Mouse (Mus musculus) bone marrow, adult 2 months (tissue): ENCODE data around the gene Miga1.

ENCODE experiments used
- CTCF ChIP-seq: fragments of 200-500 bp; IDR thresholded peaks from 2 replicates; pipeline ENCODE4 v1.5.1; 2011; ENCODE audit warnings: low read length, control low read depth; ENCODE audit not compliant: control insufficient read depth, insufficient read depth
- POLR2A ChIP-seq: fragments of 200-500 bp; IDR thresholded peaks from 2 replicates; pipeline ENCODE4 v1.6.1; 2011; ENCODE audit warnings: low read depth, mild to moderate bottlenecking, control low read depth, low read length, borderline replicate concordance; ENCODE audit not compliant: control insufficient read depth

DNA sequence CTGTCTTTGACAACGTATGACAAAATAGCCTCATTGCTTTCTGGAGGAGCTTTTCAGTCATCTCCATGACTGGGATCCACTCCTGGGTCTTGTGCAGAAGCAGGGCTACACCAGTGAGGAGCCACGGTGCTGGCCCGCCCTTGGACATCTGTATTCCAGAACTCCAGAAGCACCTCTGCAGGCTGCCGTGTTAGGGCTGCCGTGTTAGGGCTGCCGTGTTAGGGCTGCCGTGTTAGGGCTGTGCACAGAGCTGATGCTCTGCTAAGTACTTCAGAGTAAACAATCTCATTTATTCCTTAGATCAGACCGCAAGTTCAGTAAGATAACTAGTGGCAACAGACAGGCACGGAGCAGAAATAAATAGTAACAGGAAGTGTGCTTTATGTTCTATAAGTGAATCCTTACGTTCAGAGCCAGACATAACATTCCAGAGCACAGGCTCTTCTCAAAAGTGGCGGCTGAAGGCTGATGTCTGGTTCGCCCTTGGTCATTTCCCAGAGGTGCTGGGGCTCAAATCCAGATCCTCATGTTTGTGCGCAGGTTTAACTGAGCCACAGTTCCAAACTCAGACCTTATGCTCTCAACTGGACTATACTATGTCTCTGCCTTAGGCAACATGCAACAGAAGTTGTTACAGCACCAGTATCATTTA, 46.6 kb downstream of the Miga1 start:
- TF ChIP-seq POLR2A, result no peak
- no peak for TF ChIP-seq CTCF
